Mouse (Mus musculus) G1E (cell line): ENCODE measurements at regions not wholly inside any gene's neighbourhood (a gene's known extent, or its start where the extent isn't known, plus 50 kb on each side); places are given as distances from the start of the nearest gene placed in this dataset.

ENCODE experiments used
- CTCF ChIP-seq: IDR thresholded peaks from 2 replicates; pipeline ENCODE4 v1.5.1; 2012; ENCODE audit warnings: low read depth, low read length, inconsistent platforms, mixed read lengths
- GATA1 ChIP-seq: IDR thresholded peaks from 2 replicates; pipeline ENCODE4 v1.6.1; 2012; ENCODE audit warnings: borderline replicate concordance, low read length, inconsistent platforms, mixed read lengths
- POLR2AphosphoS5 ChIP-seq: IDR thresholded peaks from 2 replicates; pipeline ENCODE4 v1.6.1; 2012; ENCODE audit warnings: low read depth, low read length, inconsistent platforms; ENCODE audit not compliant: insufficient replicate concordance
- TAL1 ChIP-seq: conservative IDR thresholded peaks from 2 replicates; pipeline ENCODE4 v1.6.1; 2012; ENCODE audit warnings: low read depth, low read length, inconsistent platforms, mixed read lengths

DNA sequence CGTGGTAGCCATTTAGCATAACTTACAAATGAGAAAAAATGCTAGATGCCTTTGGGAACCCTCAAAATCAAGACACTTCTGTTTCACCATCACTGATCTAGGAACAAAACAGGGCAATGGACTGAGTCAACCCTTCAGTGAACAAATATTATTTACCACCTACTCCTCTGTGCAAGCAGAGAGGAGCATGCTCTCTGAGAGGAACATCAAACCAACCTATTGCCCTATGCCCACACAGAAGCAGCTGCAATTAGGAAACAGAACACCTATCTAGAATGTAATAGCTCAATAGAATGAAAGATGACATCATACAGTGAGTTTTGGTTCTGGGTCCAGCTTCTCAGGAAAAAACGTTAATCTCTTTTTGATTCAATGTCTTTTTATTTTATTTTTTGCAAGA, 69.0 kb upstream of the Nrip1 start:
- TF ChIP-seq CTCF (no peak), GATA1 (no peak), POLR2AphosphoS5 (no peak), TAL1 (no peak)
